In the genomic region with DNA sequence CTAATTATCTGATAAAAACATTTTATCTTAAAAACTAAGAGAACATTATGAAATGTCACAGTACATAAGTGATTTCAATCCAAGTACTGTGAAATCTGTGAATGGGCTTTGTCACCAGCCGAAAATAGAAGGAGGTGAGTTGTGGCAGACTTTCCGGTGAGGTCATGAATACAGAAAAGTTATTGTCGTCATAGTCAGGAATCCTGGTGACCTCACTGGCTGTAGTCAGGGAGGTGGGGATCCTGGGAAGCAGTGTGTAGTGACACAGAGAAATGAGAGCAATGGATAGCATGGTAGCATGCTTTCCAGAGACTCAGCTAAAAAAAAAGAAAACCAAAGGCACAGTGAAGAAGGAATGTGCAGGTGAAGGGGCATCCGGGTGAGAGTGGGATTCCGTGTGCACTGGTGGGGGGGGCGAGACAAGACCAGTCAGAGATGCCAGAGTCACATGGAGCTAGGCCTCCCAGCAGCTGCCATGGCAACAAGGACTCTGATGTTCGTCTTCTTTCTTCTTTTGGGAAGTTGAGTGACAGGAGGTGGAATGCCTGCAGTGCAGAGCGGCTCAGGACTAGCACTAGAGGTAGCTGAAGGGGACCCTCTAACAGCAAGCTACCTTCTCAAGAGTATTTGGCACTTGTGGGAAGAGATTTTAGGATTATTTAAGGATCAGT, we compare ENCODE assay signal across 10 mouse cellular contexts. TPM values are rescaled to one million over a fixed set of nuclear protein-coding genes. Genes with fewer than 3 reads are reported as not detected.
DNase-seq lines count a peak whose midpoint lies in the region; ATAC-seq lines count a peak whose summit lies in the region.
"Had no signal": no experiment of that assay in that cellular context is flagged by ENCODE, and none has a peak within 500 bp of the region (broad histone marks: within the 10 kb centered on the region; RNA-seq: fewer than 3 reads in every experiment).

No protein-coding gene starts in this region.

- peak; percentile 70 for ATAC-seq in forebrain, embryonic 16.5 days
- ATAC-seq in midbrain, embryonic 11.5 days (ENCODE audit: low FRiP score) = peak; percentile 61; the same call in 1 of the 2 replicates
- ATAC-seq in erythroid progenitor cell, adult 5-6 weeks (replicated peaks; ENCODE audit: low FRiP score, poor library complexity, severe bottlenecking) = no peak

- no peak overlapping the region for H3K4me2 ChIP-seq in forebrain, embryonic 16.5 days (ENCODE audit: low read length)
- H3K4me2 ChIP-seq in midbrain, embryonic 11.5 days = no peak overlapping the region

- H3K4me1 ChIP-seq in forebrain, embryonic 16.5 days (replicated peaks; ENCODE audit: control insufficient read depth, insufficient read depth, low read length) = peaks cover 31% of the 10 kb centered on the region
- H3K4me1 ChIP-seq in midbrain, embryonic 11.5 days (ENCODE audit: control insufficient read depth, insufficient read depth, low read length) = peaks cover 8% of the 10 kb centered on the region

- no peaks in the 10 kb centered on the region for H3K9me3 ChIP-seq in forebrain, embryonic 16.5 days (ENCODE audit: control insufficient read depth, low read length)
- no peaks in the 10 kb centered on the region for H3K9me3 ChIP-seq in midbrain, embryonic 11.5 days (ENCODE audit: control insufficient read depth, low read length)

- WGBS in forebrain, embryonic 16.5 days = 25% methylated on average over 8 of the region's 8 CpGs
- WGBS in midbrain, embryonic 11.5 days = 36% methylated on average over 8 of the region's 8 CpGs

- H3K36me3 ChIP-seq in forebrain, embryonic 16.5 days (ENCODE audit: control insufficient read depth, insufficient read depth) = no peaks in the 10 kb centered on the region; the same call in 1 of the 2 replicates
- no peaks in the 10 kb centered on the region for H3K36me3 ChIP-seq in midbrain, embryonic 11.5 days (ENCODE audit: control insufficient read depth, insufficient read depth, low read length)

- H3K9ac ChIP-seq in forebrain, embryonic 16.5 days (replicated peaks; ENCODE audit: low read depth, low read length) = no peak overlapping the region
- H3K9ac ChIP-seq in midbrain, embryonic 11.5 days (ENCODE audit: low read length) = no peak overlapping the region

- H3K4me3 ChIP-seq in forebrain, embryonic 16.5 days (replicated peaks; ENCODE audit: low read length) = no peak overlapping the region
- H3K4me3 ChIP-seq in midbrain, embryonic 11.5 days (ENCODE audit: low read depth, low read length) = no peak overlapping the region

- DNase-seq in heart, adult 8-10 months (ENCODE audit: low spot score) = peak; percentile 34
- no peak for DNase-seq in heart, postnatal 36 days
- peak; percentile 92 for DNase-seq in R1 (ENCODE audit: low read depth, low spot score)
- DNase-seq in midbrain, embryonic 11.5 days (ENCODE audit: low spot score, missing footprints) = peak; percentile 86
- DNase-seq in cerebellum, postnatal 36 days = no peak
- no peak for DNase-seq in cerebellum, adult 18-20 months
- DNase-seq: B cell, adult 2 months; lung, postnatal 36 days had no signal

- peak overlapping the region; percentile 31 for H3K27ac ChIP-seq in forebrain, embryonic 16.5 days (ENCODE audit: low read length)
- H3K27ac ChIP-seq in midbrain, embryonic 11.5 days (ENCODE audit: low read depth, low read length) = no peak overlapping the region

- no peaks in the 10 kb centered on the region for H3K27me3 ChIP-seq in forebrain, embryonic 16.5 days (replicated peaks; ENCODE audit: control insufficient read depth, insufficient read depth, low read length)
- H3K27me3 ChIP-seq in midbrain, embryonic 11.5 days (ENCODE audit: control insufficient read depth, insufficient read depth, low read length) = no peaks in the 10 kb centered on the region

- intact Hi-C loops in heart, postnatal 36 days (cut with DNase I) = no loop called here

RNA-seq across cellular contexts. Expression of gene Relt, which starts 47.2 kb away (rescaled TPM):
- 1 to 10 TPM; 3.8 to 4.1 (median 3.9) TPM for total RNA-seq in heart, adult 8-10 months (2022)
- total RNA-seq in heart, postnatal 36 days (2021) = 1 to 10 TPM; 2.1 to 3.1 TPM
- polyA plus RNA-seq in forebrain, embryonic 16.5 days (2015; fragmentation: Nextera tagmentation; extraction: Ambion mirVana) = 3.9 and 4.8 TPM in 2 replicates
- 1.7 and 2.2 TPM in 2 replicates for polyA plus RNA-seq in midbrain, embryonic 11.5 days (2014; fragmentation: Nextera tagmentation; extraction: Ambion mirVana)
- 71.7 and 73.8 TPM in 2 replicates for total RNA-seq in erythroid progenitor cell, adult 5-6 weeks (2015; ENCODE audit: low replicate concordance)
- 37.1 and 40.8 TPM in 2 replicates for total RNA-seq in erythroid progenitor cell, adult 5-6 weeks (2017; ENCODE audit: low replicate concordance)

Comparison
In these comparisons a context has a peak if more than half of its experiments do, and no peak if none do; other contexts are left out.
1. DNase-seq: peak in heart, adult 8-10 months (single experiment), R1 (single experiment) and midbrain, embryonic 11.5 days (single experiment); none in heart, postnatal 36 days (0 of 2), cerebellum, postnatal 36 days (0 of 2) and cerebellum, adult 18-20 months (0 of 2).
2. RNA of gene Relt, which starts 47.2 kb away (total RNA-seq): 37.1 to 73.8 TPM in erythroid progenitor cell, adult 5-6 weeks; 3.8 to 4.1 TPM in heart, adult 8-10 months and 2.1 to 3.1 TPM in heart, postnatal 36 days; every median in the first group is over 4 times any median in the second.